Mouse (Mus musculus): ENCODE results near the gene Wdr49.

Gene Wdr49

GRCm38 (mm10) chr3:75482056-75482455 is at the start of gene Wdr49:
Gene Wdr49 (minus strand): TSS chr3:75482156.
- DNase-seq (ENCODE audit: low spot score), result no peak

- no peak for DNase-seq (ENCODE audit: low spot score)
These were observed 49.1 kb upstream of the Wdr49 start for GRCm38 (mm10) chr3:75531074-75531473.

GRCm38 (mm10) chr3:75522527-75522926 is 40.6 kb upstream of the Wdr49 start:
- DNase-seq (ENCODE audit: low spot score), result no peak

GRCm38 (mm10) chr3:75521314-75521713 is 39.4 kb upstream of the Wdr49 start:
- DNase-seq (ENCODE audit: low spot score), result no peak

- no peak for DNase-seq (ENCODE audit: low spot score)
These were observed 35.8 kb upstream of the Wdr49 start for GRCm38 (mm10) chr3:75517631-75518250.

GRCm38 (mm10) chr3:75498961-75499960 is 17.3 kb upstream of the Wdr49 start:
- no peak for DNase-seq (ENCODE audit: low spot score)

GRCm38 (mm10) chr3:75492913-75493312 is 11.0 kb upstream of the Wdr49 start:
- DNase-seq (ENCODE audit: low spot score), result no peak

GRCm38 (mm10) chr3:75475106-75475505 is 6.8 kb downstream of the Wdr49 start:
- no peak for DNase-seq (ENCODE audit: low spot score)

GRCm38 (mm10) chr3:75474657-75475056 is 7.3 kb downstream of the Wdr49 start:
- DNase-seq (ENCODE audit: low spot score), result no peak

- no peak for DNase-seq (ENCODE audit: low spot score)
These were observed 13.8 kb downstream of the Wdr49 start for GRCm38 (mm10) chr3:75468154-75468553.

- no peak for DNase-seq (ENCODE audit: low spot score)
These were observed 51.3 kb downstream of the Wdr49 start for GRCm38 (mm10) chr3:75430564-75431181.

GRCm38 (mm10) chr3:75395918-75396317 is 86.0 kb downstream of the Wdr49 start:
- no peak for DNase-seq (ENCODE audit: low spot score)

- DNase-seq (ENCODE audit: low spot score), result no peak
These were observed 86.6 kb downstream of the Wdr49 start for GRCm38 (mm10) chr3:75395121-75395895.

- DNase-seq (ENCODE audit: low spot score), result no peak
These were observed 87.5 kb downstream of the Wdr49 start for GRCm38 (mm10) chr3:75394487-75394886.

GRCm38 (mm10) chr3:75381776-75382175 is 100.2 kb downstream of the Wdr49 start:
- DNase-seq (ENCODE audit: low spot score), result no peak

GRCm38 (mm10) chr3:75353972-75354371 is 128.0 kb downstream of the Wdr49 start:
- DNase-seq (ENCODE audit: low spot score), result no peak

- no peak for DNase-seq (ENCODE audit: low spot score)
These were observed 144.8 kb downstream of the Wdr49 start for GRCm38 (mm10) chr3:75337196-75337595.

- DNase-seq (ENCODE audit: low spot score), result no peak
These were observed 161.0 kb downstream of the Wdr49 start for GRCm38 (mm10) chr3:75320999-75321398.

GRCm38 (mm10) chr3:75308861-75309260 is 173.1 kb downstream of the Wdr49 start:
- no peak for DNase-seq (ENCODE audit: low spot score)

- DNase-seq (ENCODE audit: low spot score), result no peak
These were observed 173.7 kb downstream of the Wdr49 start for GRCm38 (mm10) chr3:75308228-75308627.

- DNase-seq (ENCODE audit: low spot score), result no peak
These were observed 176.4 kb downstream of the Wdr49 start for GRCm38 (mm10) chr3:75305584-75305983.

GRCm38 (mm10) chr3:75304621-75305020 is 177.3 kb downstream of the Wdr49 start:
- DNase-seq (ENCODE audit: low spot score), result no peak
